Comparison of ENCODE assay signal across 18 mouse cellular contexts in genomic region chr16:97437448-97438056, GRCm38 (mm10). TPM values are rescaled to one million over a fixed set of nuclear protein-coding genes. Genes with fewer than 3 reads are reported as not detected.
DNase-seq lines count a peak whose midpoint lies in the region; ATAC-seq and TF ChIP-seq lines count a peak whose summit lies in the region.
"Had no signal": no experiment of that assay in that cellular context is flagged by ENCODE, and none has a peak within 500 bp of the region (broad histone marks: within the 10 kb centered on the region; RNA-seq: fewer than 3 reads in every experiment).

No protein-coding gene starts in this region.

- no peak overlapping the region for H3K4me2 ChIP-seq in hindbrain, postnatal 0 days (ENCODE audit: low read depth, low read length)
- no peak overlapping the region for H3K4me2 ChIP-seq in hindbrain, embryonic 12.5 days (replicated peaks)
- H3K4me2 ChIP-seq: embryonic facial prominence, embryonic 12.5 days; heart, embryonic 13.5 days had no signal

- peak; percentile 77 for ATAC-seq in hindbrain, postnatal 0 days
- ATAC-seq in hindbrain, embryonic 12.5 days (ENCODE audit: low FRiP score) = no peak
- ATAC-seq in megakaryocyte-erythroid progenitor cell, adult 5-6 weeks (replicated peaks; ENCODE audit: low FRiP score, low TSS enrichment, poor library complexity, severe bottlenecking) = no peak
- ATAC-seq: intestine, embryonic 16.5 days; liver, postnatal 0 days had no signal

- no peak overlapping the region for H3K9ac ChIP-seq in hindbrain, postnatal 0 days (replicated peaks; ENCODE audit: low read length)
- H3K9ac ChIP-seq in hindbrain, embryonic 12.5 days = no peak overlapping the region
- H3K9ac ChIP-seq: embryonic facial prominence, embryonic 12.5 days; heart, embryonic 13.5 days; liver, postnatal 0 days had no signal

- 23% methylated on average over 1 of the region's 1 CpGs for WGBS in hindbrain, postnatal 0 days
- 67% methylated on average over 1 of the region's 1 CpGs for WGBS in hindbrain, embryonic 12.5 days
- 66% methylated on average over 1 of the region's 1 CpGs for WGBS in midbrain, embryonic 10.5 days

- no peaks in the 10 kb centered on the region for H3K27me3 ChIP-seq in hindbrain, postnatal 0 days (ENCODE audit: insufficient read depth, low read length)
- H3K27me3 ChIP-seq in hindbrain, embryonic 12.5 days = no peaks in the 10 kb centered on the region
- H3K27me3 ChIP-seq in midbrain, embryonic 10.5 days (ENCODE audit: low read depth, poor library complexity, severe bottlenecking) = no peaks in the 10 kb centered on the region
- H3K27me3 ChIP-seq: embryonic facial prominence, embryonic 12.5 days; heart, embryonic 13.5 days had no signal

- TF ChIP-seq CTCF in hindbrain, postnatal 0 days (IDR thresholded peaks at IDR 0.05; ENCODE audit: low read depth) = no peak

- H3K36me3 ChIP-seq in hindbrain, postnatal 0 days (ENCODE audit: insufficient read depth, low read length) = no peaks in the 10 kb centered on the region
- H3K36me3 ChIP-seq in hindbrain, embryonic 12.5 days = no peaks in the 10 kb centered on the region
- no peaks in the 10 kb centered on the region for H3K36me3 ChIP-seq in midbrain, embryonic 10.5 days
- H3K36me3 ChIP-seq: embryonic facial prominence, embryonic 12.5 days had no signal

- H3K4me1 ChIP-seq in hindbrain, postnatal 0 days (ENCODE audit: insufficient read depth, low read length) = no peaks in the 10 kb centered on the region
- H3K4me1 ChIP-seq in hindbrain, embryonic 12.5 days = no peaks in the 10 kb centered on the region
- H3K4me1 ChIP-seq in midbrain, embryonic 10.5 days = no peaks in the 10 kb centered on the region
- H3K4me1 ChIP-seq: embryonic facial prominence, embryonic 12.5 days; heart, embryonic 13.5 days had no signal

- H3K27ac ChIP-seq in hindbrain, postnatal 0 days = no peak overlapping the region
- no peak overlapping the region for H3K27ac ChIP-seq in hindbrain, embryonic 12.5 days
- no peak overlapping the region for H3K27ac ChIP-seq in midbrain, embryonic 10.5 days (replicated peaks)
- H3K27ac ChIP-seq: embryonic facial prominence, embryonic 12.5 days; heart, embryonic 13.5 days; kidney, postnatal 0 days; stomach, postnatal 0 days had no signal

- DNase-seq in hindbrain, postnatal 0 days (ENCODE audit: low spot score) = peak; percentile 59
- peak; percentile 14 for DNase-seq in retina, postnatal 1 day
- no peak for DNase-seq in retina, embryonic 14.5 days (ENCODE audit: low spot score)
- DNase-seq in gastrocnemius, postnatal 10 days = peak; percentile 19
- no peak for DNase-seq in midbrain, embryonic 10.5 days (ENCODE audit: low spot score)
- DNase-seq: adrenal gland, postnatal 36 days; heart, postnatal 4 days; liver, postnatal 0 days; right cerebral cortex, adult 18-20 months; thymus, postnatal 14 days had no signal

- no peak overlapping the region for H3K4me3 ChIP-seq in hindbrain, postnatal 0 days (ENCODE audit: low read length)
- H3K4me3 ChIP-seq in hindbrain, embryonic 12.5 days = no peak overlapping the region
- H3K4me3 ChIP-seq in midbrain, embryonic 10.5 days = no peak overlapping the region
- H3K4me3 ChIP-seq: embryonic facial prominence, embryonic 12.5 days; heart, embryonic 13.5 days; megakaryocyte, embryonic 14.5 days had no signal

- H3K9me3 ChIP-seq in hindbrain, postnatal 0 days (ENCODE audit: low read length) = no peaks in the 10 kb centered on the region
- H3K9me3 ChIP-seq in hindbrain, embryonic 12.5 days (replicated peaks) = no peaks in the 10 kb centered on the region
- no peaks in the 10 kb centered on the region for H3K9me3 ChIP-seq in midbrain, embryonic 10.5 days (replicated peaks)
- H3K9me3 ChIP-seq: embryonic facial prominence, embryonic 12.5 days; heart, embryonic 13.5 days; megakaryocyte, embryonic 14.5 days had no signal

RNA-seq across cellular contexts. Expression of gene Mx1, which starts 25.2 kb away (rescaled TPM):
- total RNA-seq in hindbrain, postnatal 0 days (2014; rRNA removed) = 0.42 and 0.86 TPM in 2 replicates
- polyA plus RNA-seq in hindbrain, postnatal 0 days (2015; fragmentation: Nextera tagmentation; extraction: Ambion mirVana) = 0.21 TPM in 1 of 2 replicates, not detected in the other
- 0.21 TPM in 1 of 2 replicates, not detected in the other for polyA plus RNA-seq in hindbrain, embryonic 12.5 days (2016; fragmentation: Nextera tagmentation; extraction: Ambion mirVana)
- total RNA-seq in gastrocnemius, postnatal 10 days (2021) = under 1 TPM; 0.38 to 0.99 TPM
- 0.37 TPM in 1 of 2 replicates, not detected in the other for total RNA-seq in megakaryocyte-erythroid progenitor cell, adult 5-6 weeks (2014; fragmentation: Nextera tagmentation)
- 2.6 TPM in 1 of 2 replicates, not detected in the other for total RNA-seq in megakaryocyte-erythroid progenitor cell, adult 5-6 weeks (2017)
- 0.16 TPM in 1 of 2 replicates, not detected in the other for polyA plus RNA-seq in midbrain, embryonic 10.5 days (2016; fragmentation: Nextera tagmentation; extraction: Ambion mirVana)

Comparison
In these comparisons a context has a peak if more than half of its experiments do, and no peak if none do; other contexts are left out.
1. DNase-seq: peak in hindbrain, postnatal 0 days (single experiment), retina, postnatal 1 day (single experiment) and gastrocnemius, postnatal 10 days (single experiment); none in retina, embryonic 14.5 days (single experiment) and midbrain, embryonic 10.5 days (single experiment).